Mouse (Mus musculus): ENCODE measurements around the gene Ugp2.

GRCm38 (mm10) chr11:21308119-21308518 is 62.9 kb downstream of the Ugp2 start:
- TF ChIP-seq EP300 (IDR thresholded peaks at IDR 0.05; ENCODE audit: low read depth): no peak
- TF ChIP-seq CTCF (IDR thresholded peaks at IDR 0.05; ENCODE audit: low read depth): peak; percentile 56
